Mouse (Mus musculus): ENCODE data around the gene Mmp21. TPM values are rescaled to one million over a fixed set of nuclear protein-coding genes. Genes with fewer than 3 reads are reported as not detected.

Mmp21 gene
- 0.01 TPM in 1 of 2 replicates, not detected in the other for polyA plus RNA-seq (2012; rRNA removed)

DNA sequence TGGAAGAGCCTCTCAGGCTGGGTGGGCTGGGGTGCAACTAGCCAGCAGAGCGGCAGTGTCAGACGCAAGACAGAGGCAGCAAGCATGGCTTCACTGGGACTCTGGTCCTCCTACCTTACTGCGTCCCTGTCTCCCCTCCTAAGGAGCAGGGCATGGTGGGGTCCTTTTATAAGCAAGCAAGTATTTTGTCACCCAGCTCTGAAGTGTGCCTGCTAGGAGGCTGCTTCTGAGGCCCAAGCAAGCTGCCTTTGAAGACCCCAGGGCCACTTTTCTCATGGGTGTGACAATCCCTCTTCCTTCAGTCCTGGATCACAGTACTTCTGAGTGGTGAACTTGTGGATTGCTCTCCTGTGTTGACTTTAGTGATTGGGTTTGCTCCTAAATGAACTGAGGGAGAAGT, at the start of gene Mmp21:
Gene Mmp21 (minus strand): TSS at position 101 of the 400 bp plus-strand sequence.

DNA sequence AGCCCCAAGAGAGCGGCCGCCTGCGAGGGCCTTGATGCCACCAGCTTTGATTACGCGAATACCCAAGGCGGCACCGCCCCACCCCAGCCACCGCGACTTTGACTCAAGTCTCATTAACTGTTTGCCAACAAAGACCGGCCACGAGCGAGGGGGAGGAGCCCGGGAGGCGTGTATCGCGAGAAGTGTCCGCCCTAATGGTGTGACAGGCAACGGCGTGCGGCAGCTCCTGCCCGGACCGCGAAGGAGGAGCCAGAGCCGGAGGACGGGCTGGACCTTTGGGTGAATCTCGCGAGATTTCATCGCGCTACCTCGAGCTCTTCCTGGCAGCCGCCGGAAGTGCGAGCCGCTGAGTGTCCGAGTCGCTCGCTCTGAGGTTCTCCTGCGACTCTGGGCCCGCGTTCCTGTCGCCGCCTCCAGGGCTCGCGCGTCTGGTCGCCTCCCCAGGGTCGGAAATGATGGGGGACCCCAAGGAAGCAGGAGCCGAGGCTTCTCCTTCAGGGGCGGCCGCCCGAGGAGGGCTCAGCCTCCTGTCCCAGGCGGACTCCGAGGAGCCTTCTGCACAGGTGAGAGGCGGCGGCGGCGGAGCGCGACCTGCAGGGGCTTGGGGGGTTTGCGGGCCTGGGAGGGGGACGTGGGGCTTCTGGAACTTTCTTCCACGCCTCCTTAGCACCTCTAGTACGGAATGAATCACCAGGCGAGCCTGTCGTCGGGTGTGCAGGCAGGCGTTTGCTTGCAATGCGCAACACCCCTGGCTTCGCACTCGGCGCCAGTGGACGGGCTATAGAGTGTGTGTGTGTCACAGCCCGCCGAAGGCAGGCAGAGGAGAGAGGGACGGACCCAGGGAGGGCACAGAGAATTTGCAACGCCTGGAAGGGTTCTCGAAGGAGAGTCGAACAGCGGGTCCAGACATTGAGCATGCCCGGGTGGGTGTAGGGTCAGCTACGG, 42.2 kb downstream of the Mmp21 start, which contains the start of gene Edrf1:
Gene Edrf1 (plus strand): TSS at position 183 of the 945 bp plus-strand sequence.

Other genes with a start within 250 kb of the Mmp21 start
- not detected in 2 replicates for gene Tex36, start 77.9 kb downstream of the Mmp21 start, polyA plus RNA-seq (2012; rRNA removed)
- gene Edrf1, start 42.5 kb downstream of the Mmp21 start, polyA plus RNA-seq (2012; rRNA removed), result 30.2 and 36.0 TPM in 2 replicates
- 132 and 477 TPM in 2 replicates for gene Bccip, start 29.3 kb upstream of the Mmp21 start, polyA plus RNA-seq (2012; rRNA removed)
- 29.0 and 36.8 TPM in 2 replicates for gene Uros, start 30.0 kb upstream of the Mmp21 start, polyA plus RNA-seq (2012; rRNA removed)
- 1.1 and 1.6 TPM in 2 replicates for gene Fank1, start 96.8 kb upstream of the Mmp21 start, polyA plus RNA-seq (2012; rRNA removed)
- gene Dhx32, start 102.7 kb upstream of the Mmp21 start, polyA plus RNA-seq (2012; rRNA removed), result 32.1 and 69.1 TPM in 2 replicates